Mouse (Mus musculus) brown adipose tissue, adult 24 weeks (tissue): Measurements from ENCODE around the gene Ift88. TPM values are rescaled to one million over a fixed set of nuclear protein-coding genes. Genes with fewer than 3 reads are reported as not detected.

ENCODE experiments used
- H3K27ac ChIP-seq: fragments of 200-500 bp; replicated peaks from 2 replicates; pipeline ENCODE4 v1.5.1; 2012; ENCODE audit warnings: low read depth, mild to moderate bottlenecking, low read length
- H3K4me1 ChIP-seq: fragments of 200-500 bp; 2 replicates; pipeline ENCODE4 v1.6.1; 2012; ENCODE audit warnings: low read length, mixed read lengths; ENCODE audit not compliant: control insufficient read depth, insufficient read depth, insufficient read length
- H3K4me3 ChIP-seq: fragments of 200-500 bp; 2 replicates; pipeline ENCODE4 v1.5.1; 2012; ENCODE audit warnings: low read depth, mild to moderate bottlenecking, low read length, moderate library complexity; ENCODE audit not compliant: insufficient read depth
- polyA plus RNA-seq: library from polyadenylated mRNA; stranded (reverse); fragments of >200 nt; gene quantifications from 2 replicates; pipeline ENCODE4 v1.2.4, GENCODE M21; 2012; ENCODE audit not compliant: missing spikeins, insufficient read depth, insufficient read length

Ift88 gene
- polyA plus RNA-seq, 1 experiment: 4.7 TPM

DNA sequence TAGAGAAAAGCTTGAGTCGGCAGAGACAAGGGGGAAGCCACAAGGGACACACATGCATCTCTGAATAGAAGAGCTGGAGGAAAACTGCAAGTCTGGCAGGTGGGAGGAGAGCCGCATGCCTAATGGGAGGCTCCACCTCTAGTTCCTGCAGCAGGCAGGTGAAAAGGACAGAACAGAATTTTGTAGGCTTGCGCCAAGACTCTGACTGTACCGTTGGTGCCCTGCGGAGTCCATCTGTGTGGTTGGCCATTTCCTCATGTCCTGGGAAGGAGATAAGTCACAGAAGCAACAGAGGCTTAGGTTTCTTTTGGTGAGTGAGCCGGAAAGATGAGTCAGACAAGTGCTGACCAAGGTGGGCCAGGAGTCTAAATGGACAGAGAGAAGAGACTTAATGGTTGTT, 79.9 kb downstream of the Ift88 start:
- Histone ChIP-seq H3K4me1 (no peaks in the 10 kb centered on the region), H3K4me3 (no peak overlapping the region)

DNA sequence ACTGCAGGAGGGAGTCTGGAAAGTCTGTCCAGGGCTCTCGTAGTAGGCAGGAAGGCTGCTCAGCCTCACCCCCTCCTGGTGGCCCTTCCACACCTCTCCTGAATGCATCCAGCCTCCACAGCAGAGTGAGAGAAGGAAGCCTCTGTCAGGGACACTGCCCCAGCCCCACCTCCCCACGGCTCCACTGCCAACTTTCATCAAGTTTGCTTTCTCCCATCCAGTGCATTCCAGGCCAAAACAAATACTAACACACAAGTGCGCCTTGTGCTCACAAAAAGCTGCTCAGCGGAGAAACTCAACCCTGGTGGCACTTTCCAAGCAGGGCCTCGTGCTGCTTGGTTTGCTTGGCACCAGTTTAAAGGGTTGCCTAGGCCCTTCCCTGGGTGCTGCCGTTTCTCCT, 85.7 kb downstream of the Ift88 start:
- H3K4me1 ChIP-seq: no peaks in the 10 kb centered on the region
- no peak overlapping the region for H3K27ac ChIP-seq
- H3K4me3 ChIP-seq: no peak overlapping the region

More for the DNA sequence above, 79.9 kb downstream of the Ift88 start:
- H3K27ac ChIP-seq: no peak overlapping the region

DNA sequence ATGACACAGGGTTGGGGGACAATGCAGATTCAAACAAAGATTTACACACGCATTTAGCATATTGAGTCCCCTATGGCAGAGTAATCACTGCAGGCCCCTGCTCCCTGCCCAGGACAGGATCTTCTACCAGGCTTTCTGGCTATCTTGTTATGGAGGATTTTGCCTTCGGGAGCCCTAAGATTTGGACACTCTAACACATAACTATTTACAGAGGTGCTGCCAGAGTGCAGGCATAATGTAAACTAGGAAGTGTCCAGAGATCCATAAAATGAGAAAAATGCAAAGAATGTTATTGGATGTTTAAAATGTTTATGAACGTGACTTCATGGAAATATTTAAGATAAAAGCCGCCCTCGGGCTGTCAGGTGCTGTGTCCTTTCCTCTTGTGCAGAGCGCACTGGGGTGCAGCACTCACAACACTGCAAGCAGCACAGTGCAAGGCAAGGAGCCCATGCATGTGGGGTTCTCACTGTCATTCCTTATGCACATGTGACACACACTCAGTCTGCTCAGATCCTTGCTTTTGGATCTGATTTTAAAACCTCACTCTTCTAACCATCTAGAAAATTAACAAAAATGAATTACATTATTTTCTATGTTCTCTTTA, 91.4 kb downstream of the Ift88 start:
- Histone ChIP-seq H3K4me1 (no peaks in the 10 kb centered on the region), H3K4me3 (no peak overlapping the region), H3K27ac (no peak overlapping the region)

DNA sequence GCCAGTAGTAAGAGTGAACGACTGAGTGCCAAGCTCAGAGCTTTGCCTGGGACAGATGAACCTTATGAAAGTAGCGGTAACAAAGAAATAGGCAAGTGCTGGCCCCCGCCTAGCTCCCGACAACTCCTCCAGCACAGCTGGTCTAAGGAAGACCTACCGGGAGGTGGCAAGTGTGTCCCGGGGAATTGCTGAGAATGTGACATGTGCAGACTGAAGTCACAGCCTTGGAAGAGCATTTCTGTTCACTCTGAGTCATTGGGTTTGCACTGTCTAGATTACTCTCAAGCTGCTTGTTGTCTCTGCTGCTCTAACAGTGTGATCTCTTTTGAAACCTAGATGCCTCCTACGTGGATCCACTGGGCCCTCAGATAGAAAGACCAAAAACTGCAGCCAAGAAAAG, 93.1 kb downstream of the Ift88 start:
- Histone ChIP-seq H3K4me1 (no peaks in the 10 kb centered on the region), H3K27ac (no peak overlapping the region), H3K4me3 (no peak overlapping the region)

DNA sequence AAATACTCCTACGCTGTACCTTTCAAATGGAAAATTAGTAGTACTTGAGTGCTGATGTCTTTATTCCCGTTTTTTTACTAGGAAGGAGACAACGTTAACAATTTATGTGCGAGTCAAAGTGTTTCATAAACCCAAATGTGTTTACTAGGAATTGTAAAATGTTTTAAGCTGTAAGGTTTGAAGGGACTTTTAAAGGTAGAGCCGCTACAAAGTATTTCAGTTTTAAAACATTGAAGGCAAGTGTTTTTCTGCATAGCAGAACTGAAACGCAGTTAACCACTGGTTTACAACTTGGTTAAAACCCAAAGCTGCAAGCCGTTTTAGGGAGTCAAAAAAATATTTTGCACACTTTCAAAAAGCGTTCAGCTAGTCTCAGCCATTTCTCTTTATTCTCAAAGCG, 99.9 kb downstream of the Ift88 start:
- H3K4me3 ChIP-seq: no peak overlapping the region
- H3K27ac ChIP-seq: no peak overlapping the region
- no peaks in the 10 kb centered on the region for H3K4me1 ChIP-seq

DNA sequence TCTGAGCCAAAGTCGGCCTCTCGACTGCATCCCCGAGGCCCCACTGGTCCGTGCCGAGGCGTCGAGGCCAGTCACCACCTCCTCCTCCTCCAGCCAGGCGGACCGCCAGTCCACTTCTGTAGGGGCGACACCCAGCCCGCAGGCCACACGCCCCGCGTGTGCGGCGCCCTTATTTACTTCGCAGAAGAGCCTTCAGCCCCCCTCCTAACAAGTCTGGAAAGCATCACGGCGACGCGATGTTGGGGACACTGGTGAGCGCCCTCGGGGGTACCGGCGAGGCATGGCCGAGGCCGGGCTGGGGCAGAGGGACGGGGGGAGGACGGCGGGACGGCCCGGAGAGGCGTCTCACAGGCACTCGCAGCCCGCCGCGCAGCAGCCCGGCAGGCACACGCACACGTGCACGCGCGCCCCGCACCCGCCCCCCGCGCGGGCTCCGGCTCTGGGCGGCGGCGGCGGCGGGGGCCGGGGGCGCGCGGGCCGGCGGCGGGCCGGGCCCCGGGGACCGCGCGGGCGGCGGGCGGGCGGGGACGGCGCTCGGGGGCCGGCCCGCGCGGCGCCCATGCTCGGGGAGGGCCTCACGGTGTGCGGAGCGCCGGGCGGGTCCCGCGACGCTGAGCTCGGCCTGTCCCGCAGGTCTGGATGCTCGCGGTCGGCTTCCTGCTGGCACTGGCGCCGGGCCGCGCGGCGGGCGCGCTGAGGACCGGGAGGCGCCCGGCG, 101.0 kb downstream of the Ift88 start, which contains the start of gene Il17d:
Gene Il17d (plus strand): TSS at position 107 of the 717 bp plus-strand sequence.
- H3K4me1 ChIP-seq: peaks cover 5% of the 10 kb centered on the region; the same call in 1 of the 2 replicates
- no peak within 1 kb of the TSS for H3K27ac ChIP-seq
- H3K4me3 ChIP-seq: peak within 1 kb of the TSS; percentile 72

DNA sequence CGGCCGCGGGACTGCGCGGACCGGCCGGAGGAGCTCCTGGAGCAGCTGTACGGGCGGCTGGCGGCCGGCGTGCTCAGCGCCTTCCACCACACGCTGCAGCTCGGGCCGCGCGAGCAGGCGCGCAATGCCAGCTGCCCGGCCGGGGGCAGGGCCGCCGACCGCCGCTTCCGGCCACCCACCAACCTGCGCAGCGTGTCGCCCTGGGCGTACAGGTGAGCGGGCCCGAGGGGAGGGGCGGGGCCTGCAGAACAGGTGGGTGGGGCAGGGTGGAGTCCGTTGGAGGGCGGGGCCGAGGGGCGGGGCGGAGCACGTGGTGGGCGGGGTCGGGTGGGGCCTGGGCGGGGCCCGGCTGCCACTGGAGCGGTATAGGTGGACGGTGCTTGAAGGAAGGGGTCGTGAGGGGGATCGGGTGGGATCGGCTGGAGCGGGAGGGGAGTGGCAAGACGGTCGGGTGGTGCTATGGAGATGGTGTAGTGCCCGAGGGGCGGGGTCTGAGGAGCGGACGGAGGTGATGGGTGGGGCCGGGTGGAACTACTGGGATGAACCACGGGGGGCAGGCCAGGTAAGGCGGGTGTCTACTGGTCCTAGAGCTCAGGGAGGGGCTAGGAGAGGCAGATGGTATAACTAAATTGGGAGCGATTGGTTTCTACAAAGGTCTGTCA, 101.7 kb downstream of the Ift88 start:
- Histone ChIP-seq H3K4me3 (peak overlapping the region; percentile 72), H3K4me1 (peaks cover 5% of the 10 kb centered on the region; the same call in 1 of the 2 replicates), H3K27ac (no peak overlapping the region)

DNA sequence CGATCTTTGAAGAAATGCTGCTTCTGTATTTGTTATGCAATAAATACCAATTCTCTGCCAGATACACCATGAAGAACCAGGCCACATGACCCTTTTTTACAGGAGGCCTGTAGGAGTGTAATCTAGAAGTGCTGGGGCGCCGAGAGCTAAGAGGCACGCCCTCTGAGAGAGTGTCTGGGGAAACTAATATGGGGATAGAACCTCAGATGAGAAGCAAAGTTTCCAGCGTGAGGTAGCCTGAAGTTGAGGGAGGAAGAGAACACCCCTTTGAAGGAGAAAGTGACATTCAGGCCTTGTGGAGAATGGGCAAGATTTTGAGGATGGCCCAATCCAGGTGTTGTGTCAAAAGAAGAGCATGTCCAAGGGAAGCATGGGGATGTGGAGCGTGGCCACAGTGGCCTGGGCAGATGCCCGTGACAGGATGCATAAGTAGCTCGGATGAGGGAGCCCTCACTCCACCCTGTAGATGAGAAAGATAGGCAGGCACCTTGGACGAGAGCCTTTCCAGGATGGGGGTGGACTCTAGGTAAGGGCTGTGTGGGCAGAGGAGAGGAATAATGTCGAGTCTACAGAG, 102.3 kb downstream of the Ift88 start:
- no peak overlapping the region for H3K27ac ChIP-seq
- peak overlapping the region; percentile 52 for H3K4me3 ChIP-seq
- peaks cover 5% of the 10 kb centered on the region; the same call in 1 of the 2 replicates for H3K4me1 ChIP-seq

DNA sequence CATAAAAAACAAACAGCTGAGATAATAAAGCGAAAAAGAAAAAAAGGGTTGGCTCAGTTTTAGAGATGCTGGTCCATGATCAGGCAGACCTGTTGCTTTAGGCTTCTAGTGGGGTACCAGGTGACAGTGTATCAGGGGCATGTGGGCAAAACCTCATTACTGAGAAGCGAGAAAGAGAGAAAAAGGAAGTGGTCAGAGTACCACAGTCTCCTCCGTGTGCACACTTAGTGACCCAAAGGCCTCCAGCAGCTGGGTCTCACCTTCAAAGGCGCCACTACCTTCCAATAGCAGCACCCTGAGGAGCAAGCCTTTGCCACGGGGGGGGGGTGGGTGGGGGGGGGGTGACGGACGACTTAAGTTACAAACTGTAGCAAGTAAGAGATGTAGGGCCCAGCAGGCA, 103.3 kb downstream of the Ift88 start:
- H3K4me1 ChIP-seq: peaks cover 5% of the 10 kb centered on the region; the same call in 1 of the 2 replicates
- no peak overlapping the region for H3K4me3 ChIP-seq
- no peak overlapping the region for H3K27ac ChIP-seq

DNA sequence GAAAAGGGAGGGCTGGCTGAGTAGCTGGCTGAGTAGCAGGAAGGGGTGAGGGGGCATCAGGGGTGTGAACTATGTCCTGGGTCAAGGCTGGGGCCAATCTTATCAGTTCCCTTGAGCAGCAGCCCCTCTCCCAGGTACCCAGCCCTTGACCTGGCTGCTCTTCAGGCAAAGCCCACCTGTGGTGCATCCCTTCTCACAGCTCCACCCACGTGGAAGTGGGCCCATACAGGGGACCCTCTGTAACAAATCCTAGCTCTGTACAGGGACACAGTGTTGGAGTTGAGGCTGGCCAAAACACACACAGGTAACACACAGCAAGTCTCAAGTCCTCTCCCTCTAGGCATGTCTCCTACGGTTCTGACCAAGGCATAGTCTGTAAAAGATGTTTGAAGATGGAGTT, 103.7 kb downstream of the Ift88 start:
- H3K27ac ChIP-seq: no peak overlapping the region
- no peak overlapping the region for H3K4me3 ChIP-seq

DNA sequence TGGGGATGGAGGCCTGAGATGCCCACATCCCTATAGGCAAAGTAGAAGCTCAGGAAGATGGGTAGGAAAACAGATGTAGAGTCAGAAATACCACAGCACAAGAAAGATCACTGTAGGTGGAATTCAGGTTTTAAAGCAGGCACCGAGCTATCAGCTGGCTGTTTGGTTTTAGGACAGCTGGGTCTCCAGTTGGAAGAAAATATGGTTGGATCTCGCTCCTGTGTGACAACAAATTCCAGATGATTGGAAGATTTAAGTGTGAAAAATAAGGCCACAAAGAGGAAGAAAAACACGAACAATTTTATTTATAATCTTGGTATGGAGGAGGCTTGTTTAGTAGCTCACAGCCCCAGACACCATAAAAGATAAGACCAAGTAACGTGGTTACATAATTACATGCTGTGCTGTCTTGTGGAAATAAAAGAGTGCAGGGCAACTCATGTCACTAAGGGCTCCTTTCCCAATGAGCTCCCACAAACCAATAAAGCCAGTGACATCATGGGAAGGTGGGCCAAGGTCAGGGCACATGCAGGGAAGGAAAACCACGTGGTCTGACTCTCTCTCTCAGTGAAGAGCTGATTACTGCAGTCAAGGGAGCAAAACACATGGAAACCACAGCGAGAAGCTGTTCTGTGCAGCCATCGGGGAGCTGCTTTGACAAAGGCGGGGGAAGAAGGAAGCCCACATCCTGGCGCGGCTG, 105.4 kb downstream of the Ift88 start:
- Histone ChIP-seq H3K27ac (no peak overlapping the region), H3K4me1 (peaks cover 8% of the 10 kb centered on the region), H3K4me3 (no peak overlapping the region)

More for the DNA sequence above, 103.7 kb downstream of the Ift88 start:
- peaks cover 5% of the 10 kb centered on the region; the same call in 1 of the 2 replicates for H3K4me1 ChIP-seq

DNA sequence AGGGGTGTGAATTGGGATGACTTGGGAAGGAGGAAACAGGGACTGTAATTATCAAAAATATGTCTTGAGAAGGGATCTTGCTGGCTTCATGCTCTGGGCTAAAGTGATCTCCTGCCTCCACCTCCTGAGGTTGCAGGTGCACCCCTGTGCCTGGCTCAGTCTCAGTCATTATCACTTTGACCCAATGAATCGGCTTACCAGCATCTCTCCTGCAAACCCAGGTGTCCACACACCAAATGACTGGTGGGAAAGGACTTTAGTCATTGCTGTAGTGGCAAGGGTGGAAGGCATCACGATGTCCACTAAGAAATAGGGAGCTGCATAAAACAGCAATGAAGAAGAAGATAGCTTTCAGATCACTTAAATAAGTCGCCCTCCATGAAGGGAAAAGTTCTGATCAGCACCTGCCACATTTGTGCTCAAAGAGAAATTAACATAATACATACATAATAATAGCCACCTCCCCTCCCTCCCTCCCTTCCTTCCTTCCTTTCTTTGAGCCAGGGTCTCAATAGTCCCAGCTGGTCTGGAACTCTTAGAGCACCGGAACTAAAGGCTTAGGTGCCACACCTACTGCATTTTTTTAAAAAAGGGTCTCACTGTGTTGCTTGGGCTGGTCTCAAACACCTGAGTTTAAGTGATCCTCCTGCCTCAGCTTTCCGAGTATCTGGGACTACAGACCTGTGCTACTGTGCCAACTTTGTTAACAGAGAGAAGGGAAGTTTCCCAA, 106.1 kb downstream of the Ift88 start:
- H3K4me1 ChIP-seq: peaks cover 13% of the 10 kb centered on the region
- no peak overlapping the region for H3K27ac ChIP-seq
- H3K4me3 ChIP-seq: no peak overlapping the region

DNA sequence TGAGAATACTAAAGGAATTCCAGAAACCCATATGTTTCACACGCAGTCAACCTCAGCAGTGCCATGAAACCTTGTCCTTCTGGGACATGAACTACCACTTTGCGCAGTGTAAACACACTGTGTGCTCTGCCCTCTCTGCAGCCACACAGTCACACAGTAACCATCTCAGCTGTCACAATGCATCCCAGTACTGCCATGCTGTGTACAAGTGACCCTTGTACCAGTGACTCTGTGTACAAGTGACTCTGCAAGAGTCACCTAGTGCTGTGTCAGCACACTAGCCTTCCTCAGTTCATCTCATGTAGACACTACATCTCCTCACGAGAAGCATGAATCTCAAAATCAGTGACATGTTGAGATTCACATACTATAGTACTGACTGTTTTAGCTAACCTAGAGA, 108.7 kb downstream of the Ift88 start:
- Histone ChIP-seq H3K4me3 (no peak overlapping the region), H3K4me1 (peaks cover 22% of the 10 kb centered on the region), H3K27ac (no peak overlapping the region)

DNA sequence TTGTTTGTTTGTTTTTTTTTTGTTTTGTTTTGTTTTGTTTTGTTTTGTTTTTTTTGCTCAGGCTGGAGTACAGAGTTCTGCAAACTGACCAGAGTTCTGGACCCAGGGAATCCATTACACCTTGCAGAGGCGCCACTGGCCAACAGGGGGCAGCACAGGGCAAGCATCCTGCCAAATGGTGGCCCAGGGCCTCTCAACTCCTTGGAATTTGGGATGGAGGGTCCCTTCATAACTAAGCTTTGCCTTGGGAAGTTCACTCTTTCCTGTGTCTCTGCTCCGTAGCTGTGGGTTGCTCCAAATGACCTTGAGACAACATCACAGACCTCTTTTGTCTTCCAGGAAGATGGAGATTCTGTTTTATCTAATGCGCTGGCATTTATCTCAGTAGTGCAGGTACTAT, 109.4 kb downstream of the Ift88 start:
- H3K27ac ChIP-seq: no peak overlapping the region
- peaks cover 22% of the 10 kb centered on the region for H3K4me1 ChIP-seq
- H3K4me3 ChIP-seq: no peak overlapping the region
